Mouse (Mus musculus): ENCODE measurements at regions not wholly inside any gene's neighbourhood (a gene's known extent, or its start where the extent isn't known, plus 50 kb on each side); places are given as distances from the start of the nearest gene placed in this dataset.

DNA sequence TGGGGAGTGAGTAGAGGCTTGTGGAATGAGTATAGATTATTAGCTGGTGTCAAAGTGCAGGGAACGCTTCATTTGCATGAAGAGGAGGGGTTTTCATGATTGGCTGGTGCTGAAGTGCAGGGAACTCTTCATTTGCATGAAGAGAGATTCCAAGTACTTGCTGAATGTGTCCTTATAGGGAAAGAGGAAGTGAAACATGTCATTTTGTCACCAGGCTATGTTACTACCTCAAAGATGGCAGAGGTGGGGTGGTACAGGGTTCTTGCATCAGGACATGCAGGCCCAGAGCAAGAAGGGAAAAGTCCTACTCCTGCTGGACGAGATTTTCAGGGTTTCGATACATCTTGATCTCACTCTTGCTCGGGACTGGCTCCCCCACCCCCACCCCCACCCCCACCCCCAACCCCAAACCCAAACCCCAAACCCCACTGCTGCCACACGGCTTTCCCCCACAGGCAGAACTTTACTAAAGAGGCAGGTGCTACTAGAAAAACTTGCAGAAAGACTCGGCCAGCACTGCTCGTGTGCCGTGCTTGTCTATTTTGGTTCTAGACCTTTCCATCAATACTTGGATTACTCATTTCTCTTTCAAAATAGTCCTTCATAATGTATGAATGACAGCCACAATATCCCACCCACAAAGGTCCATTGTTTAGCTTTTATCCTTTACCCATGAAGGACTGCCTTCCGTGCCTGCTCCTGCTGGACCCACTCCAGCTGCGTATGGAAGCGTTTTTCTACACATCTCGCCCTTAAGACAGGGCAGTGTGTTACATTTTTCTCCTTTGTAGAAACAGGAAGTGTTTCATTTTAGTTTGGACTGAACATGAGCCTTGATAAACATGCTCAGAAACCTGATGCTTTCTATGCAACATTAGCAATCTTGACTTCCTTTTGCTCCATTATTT is 223.0 kb upstream of the N6amt1 start:
- H3K9ac ChIP-seq (ENCODE audit: low read length), result no peak overlapping the region
- H3K9me3 ChIP-seq (ENCODE audit: control insufficient read depth, low read length), result no peaks in the 10 kb centered on the region
- 0 out of 4 replicates have a peak, but pooled peaks cover 0 to 5% of the 10 kb centered on the region in 2 experiments for H3K4me1 ChIP-seq (ENCODE audit: control insufficient read depth in 2 of 2, insufficient read depth in 2 of 2, low read length in 2 of 2)
- H3K4me3 ChIP-seq (ENCODE audit: control insufficient read depth in 1 of 2, insufficient read depth in 1 of 2, low read depth in 1 of 2, low read length in 2 of 2), result no peak overlapping the region
- no peaks in the 10 kb centered on the region for H3K36me3 ChIP-seq (ENCODE audit: control insufficient read depth, insufficient read depth, low read length)
- no peak for ATAC-seq (ENCODE audit: insufficient number of reproducible peaks, insufficient read depth, low FRiP score, low read depth)
- 76% methylated on average over 12 of the region's 12 CpGs for WGBS
- H3K4me2 ChIP-seq (ENCODE audit: low read length), result no peak overlapping the region
- no peak overlapping the region for H3K27ac ChIP-seq (replicated peaks in 1 of 2; ENCODE audit: control insufficient read depth in 1 of 2, insufficient read depth in 1 of 2, low read depth in 2 of 2, low read length in 2 of 2)
- H3K27me3 ChIP-seq (ENCODE audit: control insufficient read depth, insufficient read depth, low read length), result no peaks in the 10 kb centered on the region

GRCm38 (mm10) chr16:87129021-87129420 is 225.0 kb upstream of the N6amt1 start:
- no peaks in the 10 kb centered on the region for H3K9me3 ChIP-seq (ENCODE audit: control insufficient read depth, low read length)
- ATAC-seq (ENCODE audit: insufficient number of reproducible peaks, insufficient read depth, low FRiP score, low read depth), result no peak
- H3K4me3 ChIP-seq (ENCODE audit: control insufficient read depth in 1 of 2, insufficient read depth in 1 of 2, low read depth in 1 of 2, low read length in 2 of 2), result no peak overlapping the region
- H3K27me3 ChIP-seq (ENCODE audit: control insufficient read depth, insufficient read depth, low read length), result no peaks in the 10 kb centered on the region
- 0 out of 4 replicates have a peak, but pooled peaks cover 0 to 4% of the 10 kb centered on the region in 2 experiments for H3K4me1 ChIP-seq (ENCODE audit: control insufficient read depth in 2 of 2, insufficient read depth in 2 of 2, low read length in 2 of 2)
- H3K27ac ChIP-seq (replicated peaks in 1 of 2; ENCODE audit: control insufficient read depth in 1 of 2, insufficient read depth in 1 of 2, low read depth in 2 of 2, low read length in 2 of 2), result peak overlapping the region in 1 of 2 experiments; percentile 20; a peak in 1 of 4 replicates
- no peak overlapping the region for H3K4me2 ChIP-seq (ENCODE audit: low read length)
- H3K9ac ChIP-seq (ENCODE audit: low read length), result no peak overlapping the region
- no peaks in the 10 kb centered on the region for H3K36me3 ChIP-seq (ENCODE audit: control insufficient read depth, insufficient read depth, low read length)
- 90% methylated on average over 3 of the region's 3 CpGs for WGBS

- H3K36me3 ChIP-seq (ENCODE audit: control insufficient read depth, insufficient read depth, low read length), result no peaks in the 10 kb centered on the region
- peak overlapping the region; percentile 20 to 62; a peak in 3 of 4 replicates for H3K27ac ChIP-seq (replicated peaks in 1 of 2; ENCODE audit: control insufficient read depth in 1 of 2, insufficient read depth in 1 of 2, low read depth in 2 of 2, low read length in 2 of 2)
- no peaks in the 10 kb centered on the region for H3K9me3 ChIP-seq (ENCODE audit: control insufficient read depth, low read length)
- H3K4me3 ChIP-seq (ENCODE audit: control insufficient read depth in 1 of 2, insufficient read depth in 1 of 2, low read depth in 1 of 2, low read length in 2 of 2), result peak overlapping the region in 1 of 2 experiments; percentile 13; a peak in 1 of 4 replicates
- no peaks in the 10 kb centered on the region for H3K4me1 ChIP-seq (ENCODE audit: control insufficient read depth in 2 of 2, insufficient read depth in 2 of 2, low read length in 2 of 2)
- H3K4me2 ChIP-seq (ENCODE audit: low read length), result peak overlapping the region; percentile 24
- no peak for ATAC-seq (ENCODE audit: insufficient number of reproducible peaks, insufficient read depth, low FRiP score, low read depth)
- WGBS, result 55% methylated on average over 13 of the region's 13 CpGs
- H3K9ac ChIP-seq (ENCODE audit: low read length), result no peak overlapping the region
- H3K27me3 ChIP-seq (ENCODE audit: control insufficient read depth, insufficient read depth, low read length), result no peaks in the 10 kb centered on the region
Observed at GRCm38 (mm10) chr16:87128230-87128629, 225.8 kb upstream of the N6amt1 start.

DNA sequence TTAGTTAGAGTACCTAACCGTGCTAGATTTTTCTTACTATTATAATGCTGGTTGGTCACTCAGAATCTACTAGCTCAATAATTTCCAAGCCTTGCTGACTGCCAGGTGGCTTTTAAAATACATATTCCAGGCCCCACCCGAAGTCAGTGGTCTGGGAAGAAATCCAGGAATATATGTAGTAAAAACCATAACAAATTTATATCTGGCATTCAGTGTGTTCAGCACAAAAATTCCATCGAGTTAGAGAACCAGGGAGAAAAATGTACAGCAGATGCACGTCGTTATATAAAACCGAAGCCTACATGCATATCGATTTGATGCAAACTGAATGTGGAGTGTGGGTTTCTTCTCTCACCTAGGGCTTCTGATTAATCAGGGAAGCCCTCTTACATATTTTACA is 229.5 kb upstream of the N6amt1 start:
- H3K9ac ChIP-seq (ENCODE audit: low read length), result no peak overlapping the region
- H3K36me3 ChIP-seq (ENCODE audit: control insufficient read depth, insufficient read depth, low read length), result no peaks in the 10 kb centered on the region
- ATAC-seq (ENCODE audit: insufficient number of reproducible peaks, insufficient read depth, low FRiP score, low read depth), result no peak
- no peak overlapping the region for H3K27ac ChIP-seq (replicated peaks in 1 of 2; ENCODE audit: control insufficient read depth in 1 of 2, insufficient read depth in 1 of 2, low read depth in 2 of 2, low read length in 2 of 2)
- no peaks in the 10 kb centered on the region for H3K4me1 ChIP-seq (ENCODE audit: control insufficient read depth in 2 of 2, insufficient read depth in 2 of 2, low read length in 2 of 2)
- H3K9me3 ChIP-seq (ENCODE audit: control insufficient read depth, low read length), result no peaks in the 10 kb centered on the region
- H3K4me3 ChIP-seq (ENCODE audit: control insufficient read depth in 1 of 2, insufficient read depth in 1 of 2, low read depth in 1 of 2, low read length in 2 of 2), result no peak overlapping the region
- 82% methylated on average over 7 of the region's 7 CpGs for WGBS
- H3K27me3 ChIP-seq (ENCODE audit: control insufficient read depth, insufficient read depth, low read length), result no peaks in the 10 kb centered on the region
- no peak overlapping the region for H3K4me2 ChIP-seq (ENCODE audit: low read length)

- H3K4me3 ChIP-seq (ENCODE audit: control insufficient read depth in 1 of 2, insufficient read depth in 1 of 2, low read depth in 1 of 2, low read length in 2 of 2), result no peak overlapping the region
- 65% methylated on average over 2 of the region's 2 CpGs for WGBS
Observed at GRCm38 (mm10) chr16:87103599-87103998, 250.4 kb upstream of the N6amt1 start.

DNA sequence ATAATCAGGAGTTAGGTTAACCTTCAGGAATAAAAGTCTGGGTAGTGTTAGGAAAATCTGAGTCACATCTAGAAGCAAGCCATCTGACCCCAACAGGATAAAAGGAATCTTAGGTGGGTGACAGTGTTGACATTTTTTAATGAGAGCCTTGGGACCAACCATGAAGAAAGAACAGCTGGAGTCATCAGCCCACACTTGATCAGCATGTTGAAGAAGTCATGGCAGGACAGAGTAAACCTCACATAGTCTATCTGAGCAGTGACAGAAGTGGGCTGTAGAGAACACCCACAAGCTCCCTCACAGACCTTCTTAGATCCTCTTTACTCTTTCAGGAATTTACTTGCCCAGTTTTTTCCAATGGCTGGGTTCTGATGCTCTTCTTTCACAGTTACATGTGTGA is 251.9 kb upstream of the N6amt1 start:
- Histone ChIP-seq H3K36me3 (ENCODE audit: control insufficient read depth, insufficient read depth, low read length) (no peaks in the 10 kb centered on the region), H3K27me3 (ENCODE audit: control insufficient read depth, insufficient read depth, low read length) (no peaks in the 10 kb centered on the region), H3K9me3 (ENCODE audit: control insufficient read depth, low read length) (no peaks in the 10 kb centered on the region), H3K4me3 (ENCODE audit: control insufficient read depth in 1 of 2, insufficient read depth in 1 of 2, low read depth in 1 of 2, low read length in 2 of 2) (no peak overlapping the region), H3K9ac (ENCODE audit: low read length) (no peak overlapping the region), H3K27ac (replicated peaks in 1 of 2; ENCODE audit: control insufficient read depth in 1 of 2, insufficient read depth in 1 of 2, low read depth in 2 of 2, low read length in 2 of 2) (no peak overlapping the region), H3K4me1 (ENCODE audit: control insufficient read depth in 2 of 2, insufficient read depth in 2 of 2, low read length in 2 of 2) (no peaks in the 10 kb centered on the region), H3K4me2 (ENCODE audit: low read length) (no peak overlapping the region)
- ATAC-seq (ENCODE audit: insufficient number of reproducible peaks, insufficient read depth, low FRiP score, low read depth), result no peak

More at GRCm38 (mm10) chr16:87103599-87103998, 250.4 kb upstream of the N6amt1 start:
- Histone ChIP-seq H3K9ac (ENCODE audit: low read length) (no peak overlapping the region), H3K9me3 (ENCODE audit: control insufficient read depth, low read length) (no peaks in the 10 kb centered on the region), H3K36me3 (ENCODE audit: control insufficient read depth, insufficient read depth, low read length) (no peaks in the 10 kb centered on the region), H3K4me1 (ENCODE audit: control insufficient read depth in 2 of 2, insufficient read depth in 2 of 2, low read length in 2 of 2) (no peaks in the 10 kb centered on the region), H3K27me3 (ENCODE audit: control insufficient read depth, insufficient read depth, low read length) (no peaks in the 10 kb centered on the region), H3K27ac (replicated peaks in 1 of 2; ENCODE audit: control insufficient read depth in 1 of 2, insufficient read depth in 1 of 2, low read depth in 2 of 2, low read length in 2 of 2) (no peak overlapping the region), H3K4me2 (ENCODE audit: low read length) (no peak overlapping the region)
- ATAC-seq (ENCODE audit: insufficient number of reproducible peaks, insufficient read depth, low FRiP score, low read depth), result no peak

- Histone ChIP-seq H3K36me3 (ENCODE audit: control insufficient read depth, insufficient read depth, low read length) (no peaks in the 10 kb centered on the region), H3K9ac (ENCODE audit: low read length) (no peak overlapping the region), H3K4me3 (ENCODE audit: control insufficient read depth in 1 of 2, insufficient read depth in 1 of 2, low read depth in 1 of 2, low read length in 2 of 2) (no peak overlapping the region), H3K4me1 (ENCODE audit: control insufficient read depth in 2 of 2, insufficient read depth in 2 of 2, low read length in 2 of 2) (no peaks in the 10 kb centered on the region), H3K4me2 (ENCODE audit: low read length) (no peak overlapping the region), H3K9me3 (ENCODE audit: control insufficient read depth, low read length) (0 out of 2 replicates have a peak, but pooled peaks cover 6% of the 10 kb centered on the region), H3K27ac (replicated peaks in 1 of 2; ENCODE audit: control insufficient read depth in 1 of 2, insufficient read depth in 1 of 2, low read depth in 2 of 2, low read length in 2 of 2) (no peak overlapping the region), H3K27me3 (ENCODE audit: control insufficient read depth, insufficient read depth, low read length) (no peaks in the 10 kb centered on the region)
- no peak for ATAC-seq (ENCODE audit: insufficient number of reproducible peaks, insufficient read depth, low FRiP score, low read depth)
- WGBS, result 86% methylated on average over 2 of the region's 2 CpGs
Observed at GRCm38 (mm10) chr16:87092011-87092410, 262.0 kb upstream of the N6amt1 start.
